Mouse (Mus musculus): ENCODE results near the gene Myh6. TPM values are rescaled to one million over a fixed set of nuclear protein-coding genes. Genes with fewer than 3 reads are reported as not detected.

The Myh6 gene
- polyA plus RNA-seq, 1 experiment from 2014 or later: 0.51 TPM

DNA sequence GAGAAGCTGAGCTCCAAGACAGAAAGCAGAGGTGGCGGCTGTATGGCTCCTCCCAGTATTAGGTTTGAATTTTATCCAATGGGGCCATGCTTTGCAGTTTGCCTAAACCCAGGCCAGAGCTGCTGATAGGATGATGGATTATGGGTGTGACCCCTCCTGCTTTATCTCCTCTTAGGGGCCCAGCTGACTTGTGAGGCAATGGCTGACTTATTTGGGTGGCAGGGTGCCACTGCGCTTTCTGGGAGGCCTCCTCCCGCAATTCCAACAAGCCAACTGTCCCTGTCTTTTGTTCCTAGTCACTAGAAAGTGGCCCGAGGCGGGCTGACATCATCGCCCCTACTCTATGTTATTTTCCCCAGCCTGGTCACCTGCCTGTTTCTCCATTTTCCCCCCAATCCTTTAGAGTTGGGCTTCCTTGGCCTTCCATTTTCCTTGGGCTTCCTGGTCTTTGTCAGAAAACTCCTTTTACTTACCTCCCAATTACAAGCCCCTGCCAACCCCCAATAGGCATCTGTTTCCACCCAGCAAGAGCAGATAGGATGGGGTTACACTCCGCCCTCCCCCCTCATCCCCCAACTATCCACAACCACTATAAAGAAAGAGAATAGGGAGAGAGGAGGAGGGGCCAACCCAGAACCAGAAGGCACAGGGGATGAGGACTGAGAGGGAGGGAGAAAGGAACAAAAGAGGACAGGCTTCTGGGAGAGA is 41.9 kb downstream of the Myh6 start:
- Histone ChIP-seq H3K27me3 (ENCODE audit: control insufficient read depth, insufficient read depth, low read depth, low read length) (peaks cover 56% of the 10 kb centered on the region), H3K36me3 (ENCODE audit: control insufficient read depth, insufficient read depth) (no peaks in the 10 kb centered on the region), H3K4me2 (ENCODE audit: low read depth, low read length) (peak overlapping the region; percentile 24), H3K4me3 (ENCODE audit: low read depth, low read length) (0 out of 2 replicates have a peak overlapping the region, but pooled peaks have one; percentile 3), H3K27ac (ENCODE audit: low read length) (no peak overlapping the region), H3K9me3 (replicated peaks; ENCODE audit: control insufficient read depth, low read length) (0 out of 2 replicates have a peak, but pooled peaks cover 2% of the 10 kb centered on the region), H3K9ac (ENCODE audit: low read depth, low read length) (no peak overlapping the region), H3K4me1 (ENCODE audit: control insufficient read depth, low read depth, low read length) (peaks cover 5% of the 10 kb centered on the region; the same call in 1 of the 2 replicates)
- ATAC-seq (ENCODE audit: low read depth): peak; percentile 69
- 51% methylated on average over 7 of the region's 7 CpGs for WGBS (ENCODE audit: insufficient replicate concordance)

GRCm38 (mm10) chr14:54920076-54920685 is 46.5 kb downstream of the Myh6 start:
- H3K9me3 ChIP-seq (replicated peaks; ENCODE audit: control insufficient read depth, low read length): 0 out of 2 replicates have a peak, but pooled peaks cover 2% of the 10 kb centered on the region
- no peak overlapping the region for H3K9ac ChIP-seq (ENCODE audit: low read depth, low read length)
- H3K27me3 ChIP-seq (ENCODE audit: control insufficient read depth, insufficient read depth, low read depth, low read length): peaks cover 17% of the 10 kb centered on the region
- H3K4me1 ChIP-seq (ENCODE audit: control insufficient read depth, low read depth, low read length): peaks cover 5% of the 10 kb centered on the region; the same call in 1 of the 2 replicates
- H3K4me3 ChIP-seq (ENCODE audit: low read depth, low read length): no peak overlapping the region
- no peaks in the 10 kb centered on the region for H3K36me3 ChIP-seq (ENCODE audit: control insufficient read depth, insufficient read depth)
- H3K27ac ChIP-seq (ENCODE audit: low read length): no peak overlapping the region
- 69% methylated on average over 16 of the region's 16 CpGs for WGBS (ENCODE audit: insufficient replicate concordance)
- ATAC-seq (ENCODE audit: low read depth): no peak
- H3K4me2 ChIP-seq (ENCODE audit: low read depth, low read length): no peak overlapping the region

GRCm38 (mm10) chr14:54913343-54913742 is 53.4 kb downstream of the Myh6 start:
- H3K9ac ChIP-seq (ENCODE audit: low read depth, low read length): no peak overlapping the region

GRCm38 (mm10) chr14:54912886-54913285 is 53.8 kb downstream of the Myh6 start, which contains the start of gene Slc22a17:
Gene Slc22a17 (minus strand): TSS chr14:54913132.
- H3K4me1 ChIP-seq (ENCODE audit: control insufficient read depth, low read depth, low read length): peaks cover 2% of the 10 kb centered on the region; the same call in 1 of the 2 replicates
- no peaks in the 10 kb centered on the region for H3K9me3 ChIP-seq (replicated peaks; ENCODE audit: control insufficient read depth, low read length)
- ATAC-seq (ENCODE audit: low read depth): 0 out of 2 replicates have a peak, but pooled peaks have one; percentile 30
- peaks cover 45% of the 10 kb centered on the region for H3K27me3 ChIP-seq (ENCODE audit: control insufficient read depth, insufficient read depth, low read depth, low read length)
- WGBS (ENCODE audit: insufficient replicate concordance): under 1% methylated on average over 28 of the region's 28 CpGs
- H3K27ac ChIP-seq (ENCODE audit: low read length): no peak within 1 kb of the TSS
- peak within 1 kb of the TSS; percentile 60 for H3K4me2 ChIP-seq (ENCODE audit: low read depth, low read length)
- H3K4me3 ChIP-seq (ENCODE audit: low read depth, low read length): peak within 1 kb of the TSS; percentile 58
- peak within 1 kb of the TSS; percentile 22; the same call in 1 of the 2 replicates for H3K9ac ChIP-seq (ENCODE audit: low read depth, low read length)
- H3K36me3 ChIP-seq (ENCODE audit: control insufficient read depth, insufficient read depth): no peaks in the 10 kb centered on the region

More at GRCm38 (mm10) chr14:54913343-54913742, 53.4 kb downstream of the Myh6 start:
- ATAC-seq (ENCODE audit: low read depth): no peak
- Histone ChIP-seq H3K9me3 (replicated peaks; ENCODE audit: control insufficient read depth, low read length) (no peaks in the 10 kb centered on the region), H3K4me2 (ENCODE audit: low read depth, low read length) (peak overlapping the region; percentile 60), H3K27ac (ENCODE audit: low read length) (no peak overlapping the region), H3K4me1 (ENCODE audit: control insufficient read depth, low read depth, low read length) (peaks cover 2% of the 10 kb centered on the region; the same call in 1 of the 2 replicates), H3K27me3 (ENCODE audit: control insufficient read depth, insufficient read depth, low read depth, low read length) (peaks cover 45% of the 10 kb centered on the region), H3K36me3 (ENCODE audit: control insufficient read depth, insufficient read depth) (no peaks in the 10 kb centered on the region), H3K4me3 (ENCODE audit: low read depth, low read length) (peak overlapping the region; percentile 58)
- 22% methylated on average over 10 of the region's 10 CpGs for WGBS (ENCODE audit: insufficient replicate concordance)

DNA sequence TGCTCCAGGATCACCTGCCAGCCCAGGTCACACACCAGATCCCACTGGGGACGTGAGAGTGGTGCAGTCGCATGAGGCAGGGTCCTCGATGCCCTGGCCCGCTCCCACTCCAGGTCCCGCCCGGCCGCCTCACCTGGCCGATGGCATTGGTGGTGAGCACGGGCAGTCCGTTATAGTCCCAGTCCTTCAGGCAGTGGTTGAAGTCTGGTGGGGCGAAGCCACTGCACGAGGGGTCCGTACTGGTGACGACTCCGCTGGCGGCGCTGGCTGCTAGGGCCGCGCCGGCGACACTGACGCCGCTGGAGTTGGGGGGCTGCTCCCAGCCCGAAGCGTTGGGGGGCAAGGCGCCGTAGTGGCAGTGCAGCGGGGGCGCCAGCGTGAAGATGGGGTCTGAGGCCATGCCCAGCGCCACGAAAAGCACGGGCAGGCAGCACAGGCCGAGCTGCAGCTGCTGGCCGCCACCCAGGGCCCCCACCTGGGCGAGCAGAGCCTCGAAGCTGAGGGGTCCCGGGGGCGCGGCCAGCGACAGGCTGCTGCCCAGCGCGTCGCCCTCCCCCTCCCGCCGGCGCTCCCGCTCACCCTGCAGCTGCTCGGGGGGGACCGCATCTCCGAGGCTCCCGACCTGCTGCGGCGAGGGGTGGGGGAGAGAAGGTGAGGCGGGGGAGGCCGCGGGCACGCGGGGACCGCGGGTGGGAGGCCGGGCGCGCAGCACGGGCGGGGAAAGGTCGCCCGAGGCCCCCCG is 54.4 kb downstream of the Myh6 start:
- 3% methylated on average over 63 of the region's 69 CpGs for WGBS (ENCODE audit: insufficient replicate concordance)
- H3K9me3 ChIP-seq (replicated peaks; ENCODE audit: control insufficient read depth, low read length): no peaks in the 10 kb centered on the region
- H3K4me2 ChIP-seq (ENCODE audit: low read depth, low read length): peak overlapping the region; percentile 60
- ATAC-seq (ENCODE audit: low read depth): no peak
- no peaks in the 10 kb centered on the region for H3K36me3 ChIP-seq (ENCODE audit: control insufficient read depth, insufficient read depth)
- H3K4me1 ChIP-seq (ENCODE audit: control insufficient read depth, low read depth, low read length): peaks cover 2% of the 10 kb centered on the region; the same call in 1 of the 2 replicates
- peak overlapping the region; percentile 22; the same call in 1 of the 2 replicates for H3K9ac ChIP-seq (ENCODE audit: low read depth, low read length)
- peak overlapping the region; percentile 58 for H3K4me3 ChIP-seq (ENCODE audit: low read depth, low read length)
- H3K27me3 ChIP-seq (ENCODE audit: control insufficient read depth, insufficient read depth, low read depth, low read length): peaks cover 45% of the 10 kb centered on the region
- H3K27ac ChIP-seq (ENCODE audit: low read length): no peak overlapping the region

GRCm38 (mm10) chr14:54908682-54909081 is 58.0 kb downstream of the Myh6 start:
- Histone ChIP-seq H3K9ac (ENCODE audit: low read depth, low read length) (no peak overlapping the region), H3K4me2 (ENCODE audit: low read depth, low read length) (no peak overlapping the region), H3K27me3 (ENCODE audit: control insufficient read depth, insufficient read depth, low read depth, low read length) (peaks cover 36% of the 10 kb centered on the region), H3K4me1 (ENCODE audit: control insufficient read depth, low read depth, low read length) (peaks cover 2% of the 10 kb centered on the region; the same call in 1 of the 2 replicates), H3K9me3 (replicated peaks; ENCODE audit: control insufficient read depth, low read length) (no peaks in the 10 kb centered on the region), H3K36me3 (ENCODE audit: control insufficient read depth, insufficient read depth) (no peaks in the 10 kb centered on the region), H3K27ac (ENCODE audit: low read length) (no peak overlapping the region), H3K4me3 (ENCODE audit: low read depth, low read length) (no peak overlapping the region)
- ATAC-seq (ENCODE audit: low read depth): no peak
- 47% methylated on average over 7 of the region's 7 CpGs for WGBS (ENCODE audit: insufficient replicate concordance)

GRCm38 (mm10) chr14:54903641-54904040 is 63.1 kb downstream of the Myh6 start:
- Histone ChIP-seq H3K4me3 (ENCODE audit: low read depth, low read length) (no peak overlapping the region), H3K9ac (ENCODE audit: low read depth, low read length) (no peak overlapping the region), H3K4me1 (ENCODE audit: control insufficient read depth, low read depth, low read length) (peaks cover 3% of the 10 kb centered on the region; the same call in 1 of the 2 replicates), H3K4me2 (ENCODE audit: low read depth, low read length) (no peak overlapping the region), H3K27me3 (ENCODE audit: control insufficient read depth, insufficient read depth, low read depth, low read length) (no peaks in the 10 kb centered on the region), H3K36me3 (ENCODE audit: control insufficient read depth, insufficient read depth) (no peaks in the 10 kb centered on the region; the same call in 1 of the 2 replicates), H3K27ac (ENCODE audit: low read length) (no peak overlapping the region), H3K9me3 (replicated peaks; ENCODE audit: control insufficient read depth, low read length) (no peaks in the 10 kb centered on the region)
- 63% methylated on average over 4 of the region's 4 CpGs for WGBS (ENCODE audit: insufficient replicate concordance)
- no peak for ATAC-seq (ENCODE audit: low read depth)

GRCm38 (mm10) chr14:54900383-54900782 is 66.3 kb downstream of the Myh6 start:
- H3K27ac ChIP-seq (ENCODE audit: low read length): no peak overlapping the region
- no peak overlapping the region for H3K4me3 ChIP-seq (ENCODE audit: low read depth, low read length)
- no peak for ATAC-seq (ENCODE audit: low read depth)
- H3K4me2 ChIP-seq (ENCODE audit: low read depth, low read length): no peak overlapping the region
- H3K9ac ChIP-seq (ENCODE audit: low read depth, low read length): no peak overlapping the region
- no peaks in the 10 kb centered on the region for H3K9me3 ChIP-seq (replicated peaks; ENCODE audit: control insufficient read depth, low read length)
- H3K4me1 ChIP-seq (ENCODE audit: control insufficient read depth, low read depth, low read length): peaks cover 11% of the 10 kb centered on the region
- WGBS (ENCODE audit: insufficient replicate concordance): 0% methylated on average over 3 of the region's 3 CpGs
- peaks cover 26% of the 10 kb centered on the region for H3K36me3 ChIP-seq (ENCODE audit: control insufficient read depth, insufficient read depth)
- no peaks in the 10 kb centered on the region for H3K27me3 ChIP-seq (ENCODE audit: control insufficient read depth, insufficient read depth, low read depth, low read length)
